Mouse (Mus musculus): ENCODE measurements at regions not wholly inside any gene's neighbourhood (a gene's known extent, or its start where the extent isn't known, plus 50 kb on each side); places are given as distances from the start of the nearest gene placed in this dataset.

- TF ChIP-seq CTCF (IDR thresholded peaks at IDR 0.05; ENCODE audit: low read depth, low read length) = no peak
- no peak for TF ChIP-seq POLR2AphosphoS5 (IDR thresholded peaks at IDR 0.05; ENCODE audit: insufficient replicate concordance, low read depth, low read length)
- no peak for TF ChIP-seq GATA1 (IDR thresholded peaks at IDR 0.05; ENCODE audit: borderline replicate concordance, low read length)
- TF ChIP-seq TAL1 (conservative IDR thresholded peaks at IDR 0.05; ENCODE audit: low read depth, low read length) = no peak
Measured at GRCm38 (mm10) chr1:73836680-73837079, 287.6 kb downstream of the Tns1 start.
